Mouse (Mus musculus) heart, adult 9 months (tissue): ENCODE results near the gene Cgnl1.
"Not testable (repeated sequence)": the region's sequence is repeated elsewhere in the genome, so short reads cannot be mapped to it uniquely, and the experiment has no call there.

Experiments used
- DNase-seq, 2 experiments: peaks; one replicate each; pipeline ENCODE4 v3.0.0; 2022; ENCODE audit warnings: low spot score in 2 of 2

Gene Cgnl1

GRCm38 (mm10) chr9:71623871-71624569, 147.4 kb downstream of the Cgnl1 start:
- DNase-seq = no peak

DNA sequence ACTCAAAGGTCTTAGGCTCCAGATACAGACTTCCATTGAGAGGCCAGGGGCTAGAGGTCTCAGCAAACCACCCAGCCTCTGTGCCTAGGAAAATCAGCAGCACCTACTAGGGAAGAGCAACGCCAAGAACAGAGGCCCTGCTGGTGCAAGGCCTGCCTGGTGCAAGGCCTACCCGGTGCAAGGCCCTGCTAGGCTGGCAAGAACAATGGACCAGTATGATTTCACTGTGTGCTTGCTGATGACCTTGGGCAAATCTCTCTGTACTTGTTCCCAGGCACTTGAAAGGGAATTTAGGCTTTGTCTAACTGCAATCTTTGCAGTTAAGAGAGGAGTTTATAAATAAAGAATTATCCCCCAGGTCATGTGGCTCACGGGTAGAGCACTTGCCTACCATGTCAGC, 148.8 kb downstream of the Cgnl1 start:
- no peak for DNase-seq

DNA sequence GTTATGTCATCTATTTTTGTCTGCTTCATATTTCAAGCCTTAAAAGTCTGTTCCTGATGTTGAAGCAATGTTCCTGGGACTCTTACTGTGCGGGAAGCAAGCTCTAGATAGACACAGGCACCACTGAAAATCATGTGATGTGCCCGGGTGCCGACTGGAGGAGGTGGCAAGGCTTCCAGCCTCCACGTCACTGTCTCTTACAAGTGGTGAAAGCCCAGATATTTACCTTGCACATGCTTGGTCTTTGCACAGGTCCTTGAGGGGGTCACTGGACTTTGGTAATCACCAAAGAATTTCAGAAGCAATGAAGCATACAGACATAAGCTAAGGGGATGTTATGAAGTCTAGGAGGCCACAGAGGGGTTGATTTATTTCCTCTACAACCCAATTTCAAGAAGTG, 149.4 kb downstream of the Cgnl1 start:
- no peak for DNase-seq

- not testable (repeated sequence) for DNase-seq
These were observed 151.3 kb downstream of the Cgnl1 start for GRCm38 (mm10) chr9:71620116-71620515.

- DNase-seq = no peak
These were observed 154.0 kb downstream of the Cgnl1 start for GRCm38 (mm10) chr9:71617363-71617762.

- peak; percentile 77 to 80 for DNase-seq
These were observed 155.2 kb downstream of the Cgnl1 start for GRCm38 (mm10) chr9:71616185-71616584.

GRCm38 (mm10) chr9:71614643-71615042, 156.8 kb downstream of the Cgnl1 start:
- DNase-seq = no peak

DNA sequence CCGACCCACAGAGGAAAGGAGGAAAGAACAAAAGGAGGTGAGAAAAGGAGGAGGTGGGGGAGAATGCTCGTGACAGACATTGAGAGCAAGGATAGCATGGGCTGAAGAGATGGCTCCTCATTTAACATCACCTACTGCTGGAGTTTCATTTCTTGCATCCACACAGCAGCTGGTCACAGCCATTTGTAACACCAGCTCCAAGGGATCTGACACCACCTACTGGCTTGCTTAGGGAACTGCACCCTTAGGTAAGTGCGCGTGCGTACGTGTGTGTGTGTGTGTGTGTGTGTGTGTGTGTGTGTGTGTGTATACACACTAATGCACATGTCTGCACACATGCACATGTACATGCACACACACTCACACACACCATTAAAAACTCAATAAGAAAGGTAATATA, 158.4 kb downstream of the Cgnl1 start:
- DNase-seq = no peak

GRCm38 (mm10) chr9:71611876-71612275, 159.5 kb downstream of the Cgnl1 start:
- DNase-seq = no peak

DNA sequence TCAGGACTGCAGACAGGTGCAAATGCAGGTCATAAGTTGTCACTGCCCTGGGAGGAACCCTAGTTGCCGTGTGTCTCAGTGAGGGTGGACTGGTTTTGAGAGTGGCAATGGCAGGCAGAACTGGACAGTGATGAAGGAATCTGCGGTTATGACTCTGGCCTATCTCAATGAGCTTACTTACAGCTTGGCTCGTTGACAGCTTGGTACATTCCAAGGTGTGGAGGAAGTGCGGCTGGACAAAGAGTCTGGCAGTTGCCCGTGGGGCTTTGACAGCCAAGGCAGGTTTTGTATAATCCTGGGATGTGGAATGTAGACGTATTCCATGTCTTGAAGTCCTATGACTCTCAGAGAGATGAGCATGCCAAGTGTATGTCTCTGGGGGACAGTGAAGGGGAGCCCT, 162.4 kb downstream of the Cgnl1 start:
- no peak for DNase-seq

DNA sequence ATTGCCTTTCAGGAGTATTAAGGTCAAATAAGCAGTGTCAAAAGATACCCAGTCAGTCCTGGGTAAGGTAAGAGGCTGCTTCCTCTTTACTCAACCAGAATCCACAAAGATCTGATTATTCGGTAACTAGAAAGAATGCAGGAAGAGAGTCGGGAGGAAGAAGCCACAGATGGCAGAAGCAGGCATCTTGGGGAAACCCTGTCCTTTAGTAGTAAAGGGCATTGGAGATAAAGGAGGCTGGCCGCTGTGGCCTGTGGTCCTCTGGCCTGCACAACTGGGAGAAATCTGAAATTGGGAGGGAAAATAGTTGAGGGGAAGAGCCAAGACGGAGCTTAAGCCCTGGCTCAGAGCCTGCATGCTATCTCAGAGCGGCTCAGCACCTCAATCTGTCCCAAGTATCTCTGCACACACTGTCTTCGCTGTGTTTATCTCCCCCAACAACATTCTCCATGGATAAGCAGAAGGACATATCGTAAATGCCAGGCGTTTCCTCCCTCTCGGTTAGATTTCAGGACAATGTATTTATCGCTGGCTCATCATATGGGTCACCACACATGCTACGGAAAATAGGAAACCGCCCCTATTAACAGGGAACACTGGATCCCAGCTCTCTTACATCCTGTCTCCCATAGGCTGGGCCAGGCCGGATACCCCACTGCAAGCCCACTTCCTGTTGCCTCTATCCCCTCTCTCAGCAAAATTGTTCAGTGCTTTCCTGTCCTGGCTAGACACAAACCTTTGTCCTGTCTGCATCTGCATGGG, 164.9 kb downstream of the Cgnl1 start:
- peak in 1 of 2 experiments; percentile 49 for DNase-seq

DNA sequence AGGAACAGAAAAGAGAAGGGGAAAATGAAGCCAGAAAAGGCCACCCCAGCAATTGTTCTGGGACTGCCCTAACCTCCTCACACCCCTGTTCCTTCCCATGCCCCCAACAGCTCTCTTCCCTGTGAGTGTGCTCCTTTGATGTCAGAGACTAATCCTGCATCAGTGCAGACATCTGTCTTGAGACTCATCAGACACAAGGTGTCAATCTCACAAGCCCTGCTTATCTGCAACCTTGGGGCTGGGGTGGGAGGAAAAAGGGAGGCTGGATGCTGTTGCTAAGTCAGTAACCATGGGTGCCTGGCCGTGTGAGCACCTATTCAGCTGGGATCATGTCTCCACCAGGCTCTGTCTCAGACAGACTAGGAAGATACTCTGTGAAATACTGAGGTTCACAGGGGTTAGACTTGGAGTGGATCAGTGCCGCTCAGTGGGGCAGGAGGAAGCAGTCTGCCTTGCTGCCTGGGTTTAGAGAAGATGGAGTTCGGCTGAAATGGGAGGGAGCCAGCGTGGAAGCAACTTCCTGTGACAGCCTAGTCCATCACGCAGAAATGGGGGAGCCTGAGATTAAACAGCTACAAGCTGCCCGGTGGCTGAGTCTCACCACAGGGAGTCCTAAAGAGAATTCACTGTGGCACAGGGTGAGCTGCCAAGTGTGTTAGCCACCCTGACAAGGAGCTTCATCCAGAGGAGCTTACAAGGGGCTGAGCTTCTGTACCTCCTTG, 166.3 kb downstream of the Cgnl1 start:
- DNase-seq = no peak

DNA sequence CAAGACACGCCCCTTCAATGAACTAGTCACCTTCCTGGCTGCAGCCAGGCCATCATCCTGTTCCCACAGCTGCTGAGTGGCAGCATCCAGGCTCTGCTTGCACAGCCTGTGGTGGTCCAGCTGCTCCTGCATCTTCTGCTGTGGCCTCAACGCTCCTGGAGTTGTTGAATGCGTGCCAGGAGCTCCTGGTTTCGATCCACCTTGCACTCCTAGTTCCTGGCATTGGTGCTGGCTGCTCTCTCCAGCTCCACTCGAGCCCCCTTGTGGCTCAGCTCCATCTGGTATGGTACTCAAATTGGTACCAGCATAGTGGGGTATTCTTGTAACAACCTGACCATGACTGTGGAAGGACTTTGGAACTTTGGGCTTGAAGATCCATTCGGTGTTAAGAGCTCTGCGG, 171.5 kb downstream of the Cgnl1 start:
- DNase-seq = no peak

GRCm38 (mm10) chr9:71596888-71597287, 174.5 kb downstream of the Cgnl1 start:
- peak; percentile 28 to 68 for DNase-seq

DNA sequence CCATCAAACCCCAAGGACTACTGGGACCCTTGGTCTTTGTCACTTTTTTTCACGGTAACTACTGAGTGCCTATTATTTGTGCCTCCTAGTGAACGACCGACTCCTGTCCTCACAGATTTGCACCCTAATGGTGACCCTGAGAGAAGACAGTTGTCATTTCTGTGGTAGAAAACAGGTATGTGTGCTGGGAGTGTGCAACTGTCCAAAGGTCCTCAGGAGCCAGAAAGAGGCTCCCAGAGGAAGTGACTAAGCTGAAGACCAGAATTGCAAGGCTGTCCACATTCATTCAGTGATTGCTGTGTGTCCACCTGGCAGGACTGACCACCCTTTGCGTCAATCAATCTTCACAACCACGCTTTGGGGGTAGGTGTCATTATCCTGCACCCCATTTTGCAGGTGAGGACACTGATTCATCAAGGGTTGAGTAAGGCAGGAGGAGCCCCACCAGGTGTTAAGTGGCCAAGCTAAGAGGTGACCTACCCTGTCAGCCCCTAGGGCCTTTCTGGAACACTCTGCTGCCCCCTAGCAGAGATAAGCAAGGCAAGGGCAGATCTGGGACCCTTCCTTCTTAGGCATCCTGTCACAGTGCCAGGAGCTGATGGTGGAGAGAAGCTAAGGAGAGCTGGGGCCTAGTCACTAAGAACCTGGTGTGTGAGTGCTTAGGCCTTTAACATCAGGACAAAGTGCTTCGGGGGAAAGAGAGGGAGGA, 178.7 kb downstream of the Cgnl1 start:
- peak in 1 of 2 experiments; percentile 15 for DNase-seq

GRCm38 (mm10) chr9:71591938-71592548, 179.4 kb downstream of the Cgnl1 start, which contains the start of gene Myzap:
Myzap (minus strand) TSS chr9:71592360.
- peak; percentile 92 to 95 for DNase-seq

- peak in 1 of 2 experiments; percentile 11 for DNase-seq
These were observed 180.3 kb downstream of the Cgnl1 start for GRCm38 (mm10) chr9:71591106-71591505.

GRCm38 (mm10) chr9:71589771-71590170, 181.6 kb downstream of the Cgnl1 start:
- peak; percentile 56 to 60 for DNase-seq

DNA sequence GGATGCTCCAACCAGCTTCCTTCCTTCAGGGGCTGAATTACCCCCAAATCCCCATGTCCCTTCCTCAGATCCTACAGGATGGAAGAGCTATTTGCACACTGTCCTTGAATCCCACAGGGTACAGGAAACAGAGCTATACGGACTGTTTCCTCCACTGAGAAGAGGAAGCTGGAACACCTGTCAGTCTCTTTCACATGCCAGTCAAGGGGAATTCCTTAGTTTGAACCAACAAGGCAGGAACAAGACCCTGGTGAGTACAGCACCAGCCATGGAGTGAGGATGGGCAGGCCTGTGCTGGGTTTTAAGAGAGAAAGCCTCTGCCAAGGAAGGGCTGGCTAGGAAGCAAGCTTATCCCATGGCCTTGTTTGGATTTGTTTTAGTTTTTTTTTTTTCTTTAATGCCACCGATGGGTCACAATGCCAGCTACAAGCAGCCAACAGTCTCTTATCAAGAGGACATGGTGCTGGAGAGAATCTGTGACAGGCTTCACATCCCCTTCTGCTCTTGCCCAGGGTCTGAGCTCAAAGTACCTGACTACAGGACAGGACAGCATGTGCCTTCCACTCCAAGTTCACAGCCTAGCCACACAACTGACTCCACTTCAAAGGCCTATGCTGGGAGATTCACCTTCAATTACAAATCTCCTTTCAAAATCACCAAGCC, 182.3 kb downstream of the Cgnl1 start:
- peak; percentile 74 to 80 for DNase-seq

DNA sequence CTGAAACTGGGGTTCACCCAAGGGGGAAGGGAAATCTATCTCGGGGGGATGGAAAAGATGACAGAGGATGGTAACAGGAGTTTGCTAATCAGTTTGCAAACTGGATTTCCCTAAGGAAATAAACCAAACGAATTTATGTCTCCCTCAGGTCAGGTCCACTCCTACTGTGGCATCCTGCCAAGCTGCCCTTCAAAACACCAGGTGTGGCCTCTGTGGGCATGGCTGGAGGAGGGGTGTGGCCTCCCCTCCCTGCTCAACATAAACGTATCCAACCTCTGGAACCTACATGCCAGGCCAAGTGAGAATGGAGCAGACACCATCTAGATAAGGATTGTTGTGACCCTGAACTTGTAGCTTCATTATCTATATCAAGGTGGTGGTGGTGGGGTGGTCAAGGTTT, 185.0 kb downstream of the Cgnl1 start:
- no peak for DNase-seq

DNA sequence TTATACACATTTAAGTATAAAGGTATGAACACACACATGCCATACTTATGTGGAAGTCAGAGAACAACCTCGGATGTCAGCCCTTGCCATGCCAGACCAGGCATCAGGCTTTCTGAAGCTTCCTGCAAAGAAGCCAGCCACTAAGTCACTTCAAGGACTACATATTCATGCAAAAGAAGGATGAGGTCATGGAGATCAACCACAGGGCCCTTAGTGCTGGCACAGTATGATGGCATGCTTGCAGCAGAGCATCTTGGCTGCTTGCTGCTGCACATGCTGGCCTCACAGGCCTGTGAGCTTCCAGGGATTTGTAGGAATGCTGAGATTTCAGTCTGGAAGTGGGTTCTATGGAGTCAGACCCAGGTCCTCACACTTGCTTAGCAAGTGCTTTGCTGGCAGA, 188.6 kb downstream of the Cgnl1 start:
- DNase-seq = no peak
